Mouse (Mus musculus): ENCODE measurements around the gene Tmem184a. TPM values are rescaled to one million over a fixed set of nuclear protein-coding genes. Genes with fewer than 3 reads are reported as not detected.

The Tmem184a gene
- polyA plus RNA-seq, 1 experiment = 10.5 TPM

DNA sequence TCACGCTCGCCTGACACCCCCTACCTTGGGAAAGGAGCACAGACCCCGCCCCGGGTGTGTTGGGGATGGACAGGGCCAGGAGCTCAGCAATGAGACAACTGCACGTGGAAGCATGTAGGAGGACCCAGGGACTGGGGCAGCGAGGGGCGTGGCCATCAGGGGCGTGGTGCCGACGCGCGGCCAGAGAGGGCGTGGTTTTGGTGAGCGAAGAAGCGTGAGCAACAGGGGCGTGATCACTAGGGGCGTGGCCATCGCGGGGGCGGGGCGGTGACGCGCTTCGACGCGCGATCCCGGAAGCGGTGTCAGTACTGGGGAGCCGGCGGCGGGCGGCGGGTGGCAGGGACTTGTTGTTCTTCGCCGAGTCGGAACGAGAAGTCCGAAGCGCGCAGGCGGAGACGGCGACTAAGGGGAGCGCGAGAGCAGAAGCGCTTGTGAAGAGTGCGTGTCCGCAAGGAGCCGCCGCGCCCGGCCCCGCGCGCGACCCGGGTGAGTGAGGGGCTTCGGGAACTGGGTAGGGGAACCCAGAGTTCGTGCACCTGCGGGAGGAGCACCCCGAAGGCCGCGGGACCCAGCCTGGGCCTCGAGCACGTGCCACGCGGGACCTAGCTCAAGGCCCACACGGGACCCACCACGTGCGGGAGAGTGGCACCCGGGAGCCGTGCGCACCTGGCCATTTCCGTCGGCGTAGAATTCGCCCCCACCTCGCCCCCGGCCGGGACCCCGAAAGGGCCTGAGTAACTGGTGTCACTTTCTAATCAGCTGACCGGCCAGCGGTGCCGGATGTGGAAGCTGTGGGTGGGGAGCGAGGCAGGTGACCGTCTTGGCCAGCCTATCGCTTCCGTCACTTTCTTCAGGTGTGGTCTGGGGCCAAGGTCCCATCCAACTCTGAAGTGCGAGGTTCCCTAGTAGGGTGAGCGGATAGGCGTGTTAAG is 28.2 kb downstream of the Tmem184a start, which contains the start of gene Mafk:
Mafk (plus strand) TSS at position 287 of the 932 bp plus-strand sequence.
- Histone ChIP-seq H3K36me3 (ENCODE audit: control insufficient read depth, insufficient read depth, low read length, poor library complexity, severe bottlenecking) (no peaks in the 10 kb centered on the region), H3K9me3 (replicated peaks; ENCODE audit: control insufficient read depth, insufficient read depth, low read length, poor library complexity, severe bottlenecking) (no peaks in the 10 kb centered on the region), H3K4me1 (ENCODE audit: control insufficient read depth, insufficient read depth, low read length) (peaks cover 2% of the 10 kb centered on the region), H3K27me3 (ENCODE audit: control insufficient read depth, insufficient read depth, low read length, poor library complexity, severe bottlenecking) (no peaks in the 10 kb centered on the region), H3K9ac (ENCODE audit: low read depth, poor library complexity, severe bottlenecking) (peak within 1 kb of the TSS; percentile 67), H3K27ac (ENCODE audit: insufficient read depth, low read length) (no peak within 1 kb of the TSS), H3K4me3 (ENCODE audit: low read depth, low read length) (peak within 1 kb of the TSS; percentile 72)
- TF ChIP-seq CTCF (IDR thresholded peaks at IDR 0.05; ENCODE audit: low read depth, low read length) = no peak
- no peak for TF ChIP-seq POLR2A (IDR thresholded peaks at IDR 0.05; ENCODE audit: insufficient read depth, low read length)
- no peak for TF ChIP-seq EP300 (IDR thresholded peaks at IDR 0.05; ENCODE audit: insufficient read depth, low read depth, low read length)

DNA sequence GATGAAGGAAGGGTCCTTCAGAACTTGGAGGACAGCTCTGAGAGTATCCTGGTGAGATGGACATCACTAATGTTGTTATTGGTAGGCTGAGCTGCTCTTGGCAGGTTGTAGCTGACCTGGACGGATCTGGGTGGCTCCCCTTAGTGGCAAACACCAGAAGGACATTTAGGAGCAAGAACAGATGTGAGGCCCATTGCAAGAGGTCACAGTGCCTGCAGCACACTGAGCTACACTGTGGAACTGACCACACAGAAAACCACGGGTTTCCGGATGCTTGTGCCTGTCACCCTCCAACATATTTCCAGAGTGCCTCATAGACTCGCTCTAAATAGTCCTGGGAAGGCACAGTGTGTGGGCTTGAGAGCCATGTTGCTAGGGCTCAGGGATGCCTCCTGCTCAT is 30.3 kb downstream of the Tmem184a start:
- no peaks in the 10 kb centered on the region for H3K36me3 ChIP-seq (ENCODE audit: control insufficient read depth, insufficient read depth, low read length, poor library complexity, severe bottlenecking)
- no peak overlapping the region for H3K9ac ChIP-seq (ENCODE audit: low read depth, poor library complexity, severe bottlenecking)
- H3K4me3 ChIP-seq (ENCODE audit: low read depth, low read length) = no peak overlapping the region
- no peaks in the 10 kb centered on the region for H3K9me3 ChIP-seq (replicated peaks; ENCODE audit: control insufficient read depth, insufficient read depth, low read length, poor library complexity, severe bottlenecking)
- no peak overlapping the region for H3K27ac ChIP-seq (ENCODE audit: insufficient read depth, low read length)
- TF ChIP-seq POLR2A (IDR thresholded peaks at IDR 0.05; ENCODE audit: insufficient read depth, low read length) (no peak), EP300 (IDR thresholded peaks at IDR 0.05; ENCODE audit: insufficient read depth, low read depth, low read length) (no peak), CTCF (IDR thresholded peaks at IDR 0.05; ENCODE audit: low read depth, low read length) (peak; percentile 30)
- no peaks in the 10 kb centered on the region for H3K27me3 ChIP-seq (ENCODE audit: control insufficient read depth, insufficient read depth, low read length, poor library complexity, severe bottlenecking)
- H3K4me1 ChIP-seq (ENCODE audit: control insufficient read depth, insufficient read depth, low read length) = peaks cover 2% of the 10 kb centered on the region

DNA sequence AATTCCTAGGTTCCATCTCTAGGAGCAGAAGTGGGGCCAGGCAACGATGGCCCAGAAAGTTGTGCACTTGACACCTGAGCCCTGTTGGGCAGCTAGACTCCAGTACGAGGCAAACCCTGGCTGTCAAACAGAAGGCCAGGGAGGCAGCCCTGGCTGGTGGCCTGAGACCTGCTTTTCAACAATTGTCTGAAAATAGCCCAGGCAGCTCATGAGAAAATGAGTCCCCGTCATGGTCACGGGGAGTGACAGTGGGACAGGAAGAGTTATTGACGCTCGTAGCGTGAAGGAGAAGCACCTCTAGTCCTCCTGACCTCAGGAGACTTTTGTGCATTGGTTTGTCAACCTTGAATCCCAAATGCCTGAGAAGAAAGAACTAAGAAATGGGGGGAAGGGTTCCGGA is 38.3 kb downstream of the Tmem184a start:
- Histone ChIP-seq H3K27me3 (ENCODE audit: control insufficient read depth, insufficient read depth, low read length, poor library complexity, severe bottlenecking) (no peaks in the 10 kb centered on the region), H3K4me3 (ENCODE audit: low read depth, low read length) (no peak overlapping the region), H3K27ac (ENCODE audit: insufficient read depth, low read length) (no peak overlapping the region), H3K9me3 (replicated peaks; ENCODE audit: control insufficient read depth, insufficient read depth, low read length, poor library complexity, severe bottlenecking) (no peaks in the 10 kb centered on the region), H3K36me3 (ENCODE audit: control insufficient read depth, insufficient read depth, low read length, poor library complexity, severe bottlenecking) (no peaks in the 10 kb centered on the region), H3K9ac (ENCODE audit: low read depth, poor library complexity, severe bottlenecking) (no peak overlapping the region), H3K4me1 (ENCODE audit: control insufficient read depth, insufficient read depth, low read length) (no peaks in the 10 kb centered on the region)
- TF ChIP-seq EP300 (IDR thresholded peaks at IDR 0.05; ENCODE audit: insufficient read depth, low read depth, low read length) (no peak), POLR2A (IDR thresholded peaks at IDR 0.05; ENCODE audit: insufficient read depth, low read length) (no peak), CTCF (IDR thresholded peaks at IDR 0.05; ENCODE audit: low read depth, low read length) (no peak)

DNA sequence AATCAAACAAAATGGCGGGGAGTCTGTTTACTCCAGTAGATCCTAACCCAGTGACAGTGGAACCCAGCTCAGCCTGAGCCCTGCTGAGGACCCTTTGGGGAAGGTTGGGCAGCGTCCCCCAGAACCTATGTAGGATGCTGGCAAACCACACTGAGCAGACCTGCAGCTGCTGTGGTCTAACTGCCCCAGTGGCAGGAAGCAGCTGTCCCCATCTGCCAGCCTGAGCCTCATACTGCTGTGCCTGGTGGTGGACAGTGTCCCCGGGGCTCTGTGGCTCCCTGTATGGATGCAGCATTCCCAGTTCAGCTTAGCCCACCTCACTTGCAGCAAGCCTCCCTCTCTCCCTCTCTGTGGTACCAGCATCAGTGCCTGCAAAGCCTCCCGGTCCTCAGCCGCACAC is 42.8 kb downstream of the Tmem184a start:
- Histone ChIP-seq H3K27ac (ENCODE audit: insufficient read depth, low read length) (no peak overlapping the region), H3K36me3 (ENCODE audit: control insufficient read depth, insufficient read depth, low read length, poor library complexity, severe bottlenecking) (peaks cover 6% of the 10 kb centered on the region), H3K4me1 (ENCODE audit: control insufficient read depth, insufficient read depth, low read length) (no peaks in the 10 kb centered on the region), H3K27me3 (ENCODE audit: control insufficient read depth, insufficient read depth, low read length, poor library complexity, severe bottlenecking) (no peaks in the 10 kb centered on the region), H3K9me3 (replicated peaks; ENCODE audit: control insufficient read depth, insufficient read depth, low read length, poor library complexity, severe bottlenecking) (no peaks in the 10 kb centered on the region), H3K4me3 (ENCODE audit: low read depth, low read length) (no peak overlapping the region), H3K9ac (ENCODE audit: low read depth, poor library complexity, severe bottlenecking) (no peak overlapping the region)
- TF ChIP-seq EP300 (IDR thresholded peaks at IDR 0.05; ENCODE audit: insufficient read depth, low read depth, low read length) (no peak), POLR2A (IDR thresholded peaks at IDR 0.05; ENCODE audit: insufficient read depth, low read length) (no peak), CTCF (IDR thresholded peaks at IDR 0.05; ENCODE audit: low read depth, low read length) (no peak)

DNA sequence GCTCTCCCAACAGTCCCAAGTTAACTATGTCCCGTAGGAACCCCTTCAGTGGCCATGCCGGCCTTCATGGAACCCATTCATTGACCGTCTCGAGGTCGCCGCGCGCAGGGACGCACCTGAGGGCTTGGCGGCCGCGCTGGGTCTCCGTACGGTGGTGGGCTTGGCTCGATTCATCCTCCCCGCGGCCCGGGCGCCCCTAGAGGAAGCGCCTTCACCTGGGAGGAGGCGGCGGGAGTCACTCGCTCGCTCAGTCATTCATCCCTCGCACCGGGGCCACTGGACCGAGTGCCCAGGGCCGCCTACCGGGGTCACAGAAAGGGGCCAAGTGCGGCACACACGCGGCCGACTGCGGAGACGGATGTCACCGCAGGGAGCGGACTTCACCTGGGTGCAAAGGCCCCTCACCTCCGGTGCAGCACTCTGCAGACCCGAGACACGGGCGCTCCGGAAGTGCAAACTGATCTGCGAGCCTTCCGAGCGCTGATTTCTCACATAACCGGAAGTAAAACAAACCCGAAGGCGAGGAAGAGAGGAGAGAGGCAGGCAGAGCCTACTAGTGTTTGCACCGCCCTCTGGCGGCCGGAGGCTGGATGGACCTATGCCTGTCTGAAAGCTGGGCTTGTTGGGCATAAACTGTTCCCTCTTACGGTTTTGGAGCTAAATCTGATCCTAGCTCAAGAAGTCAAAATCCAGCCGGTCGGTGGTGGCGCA is 44.3 kb downstream of the Tmem184a start, which contains the start of gene Ints1:
Ints1 (minus strand) TSS at position 459 of the 711 bp plus-strand sequence.
- Histone ChIP-seq H3K9me3 (replicated peaks; ENCODE audit: control insufficient read depth, insufficient read depth, low read length, poor library complexity, severe bottlenecking) (no peaks in the 10 kb centered on the region), H3K4me3 (ENCODE audit: low read depth, low read length) (peak within 1 kb of the TSS; percentile 78), H3K27ac (ENCODE audit: insufficient read depth, low read length) (no peak within 1 kb of the TSS), H3K4me1 (ENCODE audit: control insufficient read depth, insufficient read depth, low read length) (no peaks in the 10 kb centered on the region), H3K36me3 (ENCODE audit: control insufficient read depth, insufficient read depth, low read length, poor library complexity, severe bottlenecking) (peaks cover 20% of the 10 kb centered on the region), H3K27me3 (ENCODE audit: control insufficient read depth, insufficient read depth, low read length, poor library complexity, severe bottlenecking) (no peaks in the 10 kb centered on the region), H3K9ac (ENCODE audit: low read depth, poor library complexity, severe bottlenecking) (peak within 1 kb of the TSS; percentile 72)
- TF ChIP-seq POLR2A (IDR thresholded peaks at IDR 0.05; ENCODE audit: insufficient read depth, low read length) = no peak
- peak; percentile 91 for TF ChIP-seq CTCF (IDR thresholded peaks at IDR 0.05; ENCODE audit: low read depth, low read length)
